Mouse (Mus musculus): Measurements from ENCODE around the gene Ppard. TPM values are rescaled to one million over a fixed set of nuclear protein-coding genes. Genes with fewer than 3 reads are reported as not detected.

The Ppard gene
- polyA plus RNA-seq, 1 experiment from 2014 or later = 20.3 TPM

DNA sequence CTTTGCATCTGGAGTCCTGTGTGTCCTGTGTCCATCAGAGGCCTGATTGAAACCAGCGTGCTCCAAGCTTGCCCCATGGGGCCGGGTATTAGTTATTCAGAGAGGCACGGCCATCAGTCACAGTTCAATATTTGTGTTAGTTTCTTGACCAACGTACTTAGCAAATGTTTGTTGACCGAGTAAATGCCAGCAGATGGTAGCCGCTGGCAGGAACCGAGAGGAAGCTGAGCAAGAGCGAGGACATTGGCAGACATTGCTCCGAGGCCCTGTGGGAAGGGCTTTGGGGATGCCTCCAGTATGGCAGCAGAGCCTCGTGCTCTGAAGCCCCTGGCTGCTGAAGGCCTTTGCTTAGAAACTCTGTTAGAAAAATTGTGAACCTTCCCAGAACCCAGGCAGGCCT lies 45.2 kb downstream of the Ppard start:
- Histone ChIP-seq H3K36me3 (ENCODE audit: inconsistent target) (0 out of 2 replicates have a peak, but pooled peaks cover 10% of the 10 kb centered on the region), H3K79me2 (ENCODE audit: inconsistent target) (peaks cover 100% of the 10 kb centered on the region; the same call in 1 of the 2 replicates), H3K27ac (no peak overlapping the region), H3K4me3 (ENCODE audit: inconsistent target) (no peak overlapping the region)
- WGBS (ENCODE audit: missing documents) = 90% methylated on average over 9 of the region's 10 CpGs

DNA sequence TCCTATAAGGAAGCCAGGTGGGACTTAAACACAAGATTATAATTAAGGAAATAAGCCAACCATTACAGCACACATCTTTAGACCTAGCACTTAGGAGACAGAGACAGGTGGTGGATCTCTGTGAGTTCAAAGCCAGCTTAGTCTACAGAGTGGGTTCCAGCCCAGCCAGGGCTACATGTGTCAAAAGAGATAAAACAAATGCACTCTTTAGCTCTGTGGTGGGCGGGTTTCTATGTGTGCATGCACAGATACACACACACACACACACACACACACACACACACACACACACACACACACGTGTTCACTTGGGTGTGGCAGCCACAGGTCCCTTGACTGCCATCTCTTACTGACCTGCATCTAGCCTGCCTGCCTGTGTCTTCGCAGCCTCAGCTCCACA lies 45.7 kb downstream of the Ppard start:
- Histone ChIP-seq H3K4me3 (ENCODE audit: inconsistent target) (no peak overlapping the region), H3K79me2 (ENCODE audit: inconsistent target) (peaks cover 100% of the 10 kb centered on the region; the same call in 1 of the 2 replicates), H3K27ac (no peak overlapping the region), H3K36me3 (ENCODE audit: inconsistent target) (0 out of 2 replicates have a peak, but pooled peaks cover 10% of the 10 kb centered on the region)
- 88% methylated on average over 2 of the region's 3 CpGs for WGBS (ENCODE audit: missing documents)

DNA sequence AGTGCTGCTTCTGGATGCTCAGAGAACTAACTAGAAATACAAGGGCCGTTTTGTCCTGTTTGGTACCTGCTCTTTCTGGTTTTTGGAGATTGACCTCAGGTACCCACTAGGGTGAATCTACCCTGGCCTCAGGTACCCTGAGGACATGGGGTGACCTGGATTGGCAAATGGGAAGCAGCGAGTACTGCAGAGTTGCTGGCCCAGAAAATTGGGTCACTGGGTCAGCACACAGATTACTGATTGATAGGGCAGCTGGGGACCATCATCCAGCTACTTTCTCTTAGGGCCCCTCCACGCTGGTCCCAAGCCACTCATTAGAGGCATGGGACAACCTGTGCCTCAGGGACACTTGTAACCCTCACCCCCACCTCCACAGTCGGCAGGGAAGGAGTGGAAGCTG lies 46.7 kb downstream of the Ppard start:
- H3K36me3 ChIP-seq (ENCODE audit: inconsistent target) = 0 out of 2 replicates have a peak, but pooled peaks cover 10% of the 10 kb centered on the region
- H3K27ac ChIP-seq = no peak overlapping the region
- WGBS (ENCODE audit: missing documents) = 90% methylated on average over 4 of the region's 4 CpGs

DNA sequence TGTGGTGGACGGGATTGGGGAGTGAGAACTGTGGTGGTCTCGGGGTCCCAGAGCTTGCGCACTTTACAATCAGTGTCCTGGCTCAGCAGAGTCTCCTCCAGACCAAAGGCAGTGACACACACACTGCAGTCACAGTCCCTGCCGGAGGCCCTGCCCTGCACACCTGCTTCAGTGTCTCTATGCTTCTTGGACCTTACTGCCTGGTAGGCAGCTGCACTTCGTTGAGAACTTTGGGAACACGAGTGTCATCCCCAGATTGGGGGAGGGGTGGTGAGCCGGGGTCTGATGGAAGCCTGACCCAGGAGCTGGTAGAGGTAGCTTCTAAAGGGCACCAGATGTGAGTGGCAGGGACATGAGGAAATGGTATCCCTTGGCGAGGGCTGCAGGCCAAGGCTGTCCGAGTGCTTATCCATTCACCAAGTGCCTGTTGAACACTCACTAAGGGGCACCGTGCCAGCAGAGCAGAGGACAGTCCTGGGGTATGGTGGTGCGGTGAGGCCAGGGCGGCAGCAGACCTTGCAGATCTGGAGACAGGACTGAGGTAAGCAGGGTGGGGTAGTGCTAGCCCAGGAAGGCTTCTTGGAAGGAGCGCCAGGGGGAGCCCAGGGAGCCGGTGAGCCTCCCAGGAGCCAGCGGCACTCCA lies 47.4 kb downstream of the Ppard start:
- WGBS (ENCODE audit: missing documents) = 94% methylated on average over 15 of the region's 15 CpGs
- H3K4me3 ChIP-seq (ENCODE audit: inconsistent target) = no peak overlapping the region
- 0 out of 2 replicates have a peak, but pooled peaks cover 10% of the 10 kb centered on the region for H3K36me3 ChIP-seq (ENCODE audit: inconsistent target)
- no peak overlapping the region for H3K27ac ChIP-seq
- H3K79me2 ChIP-seq (ENCODE audit: inconsistent target) = peaks cover 100% of the 10 kb centered on the region; the same call in 1 of the 2 replicates

More for the DNA sequence above, 46.7 kb downstream of the Ppard start:
- Histone ChIP-seq H3K4me3 (ENCODE audit: inconsistent target) (no peak overlapping the region), H3K79me2 (ENCODE audit: inconsistent target) (peaks cover 100% of the 10 kb centered on the region; the same call in 1 of the 2 replicates)

DNA sequence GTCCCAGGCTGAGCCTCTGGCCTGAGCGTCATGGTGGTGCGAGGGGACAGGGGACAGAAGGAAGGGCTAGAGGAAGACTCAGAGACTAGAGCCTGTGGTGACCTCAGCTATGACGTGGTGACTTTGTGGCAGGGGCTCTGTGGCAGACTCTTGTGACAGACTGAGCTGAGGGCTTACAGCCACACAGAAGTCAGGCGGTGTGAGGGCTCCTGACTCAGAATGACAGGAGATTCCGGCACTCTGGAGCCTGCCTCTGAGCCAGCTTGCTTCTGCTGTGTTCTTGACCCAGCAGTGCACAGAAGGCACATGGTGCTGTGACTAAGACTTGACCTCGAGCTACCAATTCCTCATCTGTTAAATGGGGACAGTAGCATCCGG lies 47.9 kb downstream of the Ppard start:
- WGBS (ENCODE audit: missing documents) = 74% methylated on average over 7 of the region's 7 CpGs
- 0 out of 2 replicates have a peak, but pooled peaks cover 10% of the 10 kb centered on the region for H3K36me3 ChIP-seq (ENCODE audit: inconsistent target)
- H3K27ac ChIP-seq = no peak overlapping the region
- peaks cover 100% of the 10 kb centered on the region; the same call in 1 of the 2 replicates for H3K79me2 ChIP-seq (ENCODE audit: inconsistent target)
- no peak overlapping the region for H3K4me3 ChIP-seq (ENCODE audit: inconsistent target)

DNA sequence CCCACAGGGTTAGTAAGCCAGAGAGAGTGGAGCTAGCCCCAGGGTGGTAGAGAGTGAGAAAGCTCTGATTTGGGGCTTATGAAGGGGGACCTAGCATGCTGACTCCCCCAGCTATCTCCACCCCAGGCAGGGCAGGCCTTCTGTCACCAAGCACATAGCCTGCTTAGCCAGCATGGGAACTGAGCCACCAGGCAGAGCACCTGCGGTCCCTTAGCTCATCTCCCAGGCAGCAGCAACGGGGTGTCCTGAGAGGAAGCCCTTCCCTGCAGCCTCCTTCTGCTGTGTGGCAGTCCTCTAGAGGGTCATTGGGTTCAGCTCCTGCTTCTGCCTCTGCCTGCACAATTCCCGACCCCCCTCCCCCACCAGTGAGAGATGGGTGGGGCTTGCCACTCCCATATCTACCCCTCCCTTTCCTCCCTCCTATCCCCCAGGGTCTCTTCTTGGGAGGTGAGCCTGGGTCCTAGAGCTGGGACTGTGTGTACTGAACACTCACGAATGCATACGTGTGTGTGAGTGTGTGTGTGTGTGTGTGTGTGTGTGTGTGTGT lies 48.4 kb downstream of the Ppard start:
- peaks cover 100% of the 10 kb centered on the region; the same call in 1 of the 2 replicates for H3K79me2 ChIP-seq (ENCODE audit: inconsistent target)
- no peak overlapping the region for H3K27ac ChIP-seq
- H3K36me3 ChIP-seq (ENCODE audit: inconsistent target) = 0 out of 2 replicates have a peak, but pooled peaks cover 10% of the 10 kb centered on the region
- 86% methylated on average over 3 of the region's 5 CpGs for WGBS (ENCODE audit: missing documents)
- no peak overlapping the region for H3K4me3 ChIP-seq (ENCODE audit: inconsistent target)

DNA sequence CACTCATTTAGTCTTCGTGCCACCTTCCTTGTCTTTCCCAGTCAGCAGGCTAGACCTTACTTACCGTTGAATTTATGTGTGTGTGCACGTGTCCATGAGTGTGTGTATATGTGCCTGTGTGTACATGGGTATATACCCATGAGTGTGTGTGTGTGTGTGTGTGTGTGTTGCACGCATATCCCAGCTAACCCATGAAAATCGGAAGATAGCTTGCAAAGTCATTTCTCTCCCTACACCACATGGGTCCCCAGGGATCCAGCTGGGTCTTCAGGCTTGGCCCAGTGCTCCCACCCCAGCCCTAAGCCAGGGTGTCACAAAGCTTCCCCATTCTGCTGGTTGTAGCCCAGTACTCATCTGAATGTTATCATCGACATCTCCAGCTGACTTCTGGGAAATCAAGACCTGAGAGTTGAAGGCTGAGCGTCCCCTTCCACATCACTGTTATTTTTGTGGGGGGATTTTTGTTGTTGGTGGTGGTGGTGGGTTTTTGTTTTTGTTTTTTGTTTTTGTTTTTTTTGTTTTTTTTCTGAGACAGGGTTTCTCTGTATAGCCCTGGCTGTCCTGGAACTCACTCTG lies 49.5 kb downstream of the Ppard start:
- 79% methylated on average over 6 of the region's 7 CpGs for WGBS (ENCODE audit: missing documents)
- Histone ChIP-seq H3K79me2 (ENCODE audit: inconsistent target) (peaks cover 92% of the 10 kb centered on the region; the same call in 1 of the 2 replicates), H3K4me3 (ENCODE audit: inconsistent target) (no peak overlapping the region), H3K27ac (no peak overlapping the region), H3K36me3 (ENCODE audit: inconsistent target) (no peaks in the 10 kb centered on the region)

DNA sequence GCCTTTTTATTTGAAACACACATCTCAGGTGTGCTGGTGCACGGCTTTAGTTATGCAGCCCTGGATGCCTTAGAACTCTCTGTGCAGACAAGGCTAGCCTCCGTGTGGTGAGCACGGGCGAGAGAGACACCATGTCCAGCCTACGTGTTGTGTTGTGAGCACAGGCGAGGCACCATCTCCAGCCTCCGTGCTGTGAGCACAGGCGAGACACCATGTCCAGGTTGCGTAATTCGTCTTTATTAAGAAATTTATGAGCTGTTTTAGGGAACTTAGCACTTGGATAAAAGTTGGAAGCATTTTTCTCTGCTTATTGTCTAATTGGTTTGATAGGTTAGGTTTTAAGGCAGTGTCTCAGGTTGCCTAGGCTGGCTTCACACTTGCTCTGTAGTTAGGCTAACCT lies 50.7 kb downstream of the Ppard start:
- Histone ChIP-seq H3K79me2 (ENCODE audit: inconsistent target) (peaks cover 79% of the 10 kb centered on the region; the same call in 1 of the 2 replicates), H3K36me3 (ENCODE audit: inconsistent target) (no peaks in the 10 kb centered on the region), H3K4me3 (ENCODE audit: inconsistent target) (no peak overlapping the region), H3K27ac (no peak overlapping the region)
- WGBS (ENCODE audit: missing documents) = 52% methylated on average over 10 of the region's 10 CpGs

DNA sequence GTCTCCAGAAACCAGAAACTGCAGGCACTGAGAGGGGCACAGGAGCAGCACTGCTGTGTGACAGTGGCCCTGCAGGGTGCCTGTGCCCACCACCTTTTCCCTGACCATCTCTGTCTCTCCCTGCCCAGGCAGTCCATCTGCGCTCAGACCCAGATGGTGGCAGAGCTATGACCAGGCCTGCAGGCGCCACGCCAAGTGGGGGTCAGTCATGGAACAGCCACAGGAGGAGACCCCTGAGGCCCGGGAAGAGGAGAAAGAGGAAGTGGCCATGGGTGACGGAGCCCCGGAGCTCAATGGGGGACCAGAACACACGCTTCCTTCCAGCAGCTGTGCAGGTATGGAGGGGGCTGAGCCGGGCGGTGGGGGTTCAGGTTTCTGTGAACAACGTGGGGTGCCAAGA lies 53.6 kb downstream of the Ppard start:
- Histone ChIP-seq H3K79me2 (ENCODE audit: inconsistent target) (peaks cover 50% of the 10 kb centered on the region; the same call in 1 of the 2 replicates), H3K36me3 (ENCODE audit: inconsistent target) (no peaks in the 10 kb centered on the region), H3K27ac (no peak overlapping the region), H3K4me3 (ENCODE audit: inconsistent target) (no peak overlapping the region)
- 56% methylated on average over 10 of the region's 10 CpGs for WGBS (ENCODE audit: missing documents)

DNA sequence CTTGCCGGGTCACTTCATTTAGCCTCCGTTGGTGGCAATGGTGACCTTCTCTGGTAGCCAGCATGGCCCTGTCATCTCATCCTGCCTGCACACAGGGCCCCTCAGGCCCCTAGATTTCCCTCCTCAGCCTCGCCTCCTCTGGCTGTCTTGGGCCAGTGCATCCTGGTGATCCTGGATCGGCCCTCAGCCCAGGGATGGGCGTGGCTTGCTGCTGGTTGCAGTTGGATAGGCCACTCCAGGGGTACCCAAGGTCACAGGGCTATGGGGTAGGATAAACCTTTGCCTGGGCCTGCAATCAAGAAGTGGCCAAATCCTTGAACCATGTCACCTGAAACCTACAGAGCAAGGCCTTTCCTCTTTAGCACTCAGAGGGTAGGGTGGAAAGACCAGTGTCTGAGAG lies 54.5 kb downstream of the Ppard start:
- no peak overlapping the region for H3K27ac ChIP-seq
- H3K4me3 ChIP-seq (ENCODE audit: inconsistent target) = no peak overlapping the region
- 90% methylated on average over 4 of the region's 5 CpGs for WGBS (ENCODE audit: missing documents)
- H3K79me2 ChIP-seq (ENCODE audit: inconsistent target) = peaks cover 42% of the 10 kb centered on the region; the same call in 1 of the 2 replicates
- no peaks in the 10 kb centered on the region for H3K36me3 ChIP-seq (ENCODE audit: inconsistent target)

DNA sequence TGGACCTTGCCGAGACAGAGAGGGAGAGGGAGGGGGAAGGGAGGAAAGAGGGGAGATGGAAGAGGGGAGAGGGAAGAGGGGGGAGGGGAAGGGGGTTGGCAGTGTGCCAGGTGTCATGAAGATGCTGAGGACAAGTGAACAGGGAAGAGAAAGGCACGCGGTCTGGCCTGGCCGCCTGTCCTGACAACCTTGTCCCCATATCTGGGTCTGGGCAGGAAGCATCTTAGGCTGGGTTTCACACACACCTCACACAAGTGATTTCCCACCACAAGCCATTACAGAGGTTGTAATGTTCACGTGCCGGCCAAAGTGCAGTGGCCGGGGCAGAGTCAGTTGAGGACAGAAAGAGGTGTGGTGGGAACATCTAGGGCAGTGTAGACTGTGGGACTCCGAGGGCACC lies 55.1 kb downstream of the Ppard start:
- Histone ChIP-seq H3K27ac (no peak overlapping the region), H3K36me3 (ENCODE audit: inconsistent target) (no peaks in the 10 kb centered on the region), H3K4me3 (ENCODE audit: inconsistent target) (no peak overlapping the region), H3K79me2 (ENCODE audit: inconsistent target) (peaks cover 36% of the 10 kb centered on the region; the same call in 1 of the 2 replicates)
- 45% methylated on average over 8 of the region's 8 CpGs for WGBS (ENCODE audit: missing documents)

DNA sequence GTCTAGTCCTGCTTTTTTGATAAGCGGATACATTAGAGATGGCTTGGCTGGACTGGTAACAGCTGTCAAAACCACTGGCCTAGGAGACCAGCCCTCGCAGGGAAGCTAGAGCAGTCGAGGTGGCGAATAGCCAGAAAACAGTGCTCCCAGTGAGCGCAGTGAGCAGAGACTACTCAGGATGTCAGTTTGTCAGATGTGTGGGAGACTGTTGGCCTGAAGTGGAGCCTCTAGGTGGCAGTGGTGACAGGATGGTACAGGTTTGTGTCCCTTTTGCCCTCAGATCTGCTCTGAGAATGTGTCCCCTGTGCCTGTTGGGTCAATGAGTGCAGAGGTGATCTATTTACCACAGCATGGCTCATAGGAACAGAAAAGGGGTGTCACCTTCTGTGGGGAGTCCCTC lies 55.5 kb downstream of the Ppard start:
- Histone ChIP-seq H3K27ac (no peak overlapping the region), H3K79me2 (ENCODE audit: inconsistent target) (peaks cover 32% of the 10 kb centered on the region; the same call in 1 of the 2 replicates), H3K4me3 (ENCODE audit: inconsistent target) (no peak overlapping the region), H3K36me3 (ENCODE audit: inconsistent target) (no peaks in the 10 kb centered on the region)
- 69% methylated on average over 5 of the region's 5 CpGs for WGBS (ENCODE audit: missing documents)

DNA sequence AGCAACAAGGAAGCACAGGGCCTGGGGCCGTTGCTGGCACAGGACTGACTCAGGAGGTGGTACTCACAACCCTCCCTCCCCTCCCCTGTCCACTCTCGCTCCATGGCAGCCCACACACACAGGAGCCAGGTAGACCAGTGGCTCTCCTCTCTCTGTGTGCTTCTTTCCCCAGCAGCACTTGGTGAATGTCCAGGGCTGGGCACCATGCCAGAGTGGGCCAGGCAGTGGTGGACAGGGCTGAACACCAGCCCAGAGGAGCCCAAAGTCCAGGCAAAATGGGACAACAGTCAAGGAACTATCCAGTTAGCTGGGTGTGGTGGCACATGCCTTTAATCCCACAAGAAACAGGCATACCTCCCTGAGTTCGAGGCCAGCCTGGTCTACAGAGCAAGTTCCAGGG lies 57.8 kb downstream of the Ppard start:
- no peaks in the 10 kb centered on the region for H3K36me3 ChIP-seq (ENCODE audit: inconsistent target)
- WGBS (ENCODE audit: missing documents) = 69% methylated on average over 3 of the region's 3 CpGs
- no peak overlapping the region for H3K27ac ChIP-seq
- no peak overlapping the region for H3K4me3 ChIP-seq (ENCODE audit: inconsistent target)
- peaks cover 9% of the 10 kb centered on the region; the same call in 1 of the 2 replicates for H3K79me2 ChIP-seq (ENCODE audit: inconsistent target)

DNA sequence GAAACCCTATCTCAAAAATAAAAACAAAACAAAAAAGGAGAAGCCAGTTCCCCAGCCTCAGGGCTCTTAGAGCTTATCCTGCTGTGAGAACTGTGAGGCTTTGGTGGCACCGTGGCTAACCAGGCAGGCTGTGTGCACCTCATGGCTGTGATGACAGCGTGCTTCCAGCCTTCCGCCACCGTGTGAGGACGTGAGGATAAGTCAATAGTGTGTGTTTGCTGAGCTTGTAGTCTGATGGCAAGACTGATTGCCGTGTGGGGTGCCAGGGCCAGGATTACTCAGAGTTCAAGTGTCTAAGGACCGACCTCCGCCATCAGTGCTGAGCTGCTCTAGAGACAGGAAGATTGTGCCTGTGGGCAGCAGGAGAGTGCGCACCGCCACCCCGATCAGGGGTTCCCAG lies 58.2 kb downstream of the Ppard start:
- WGBS (ENCODE audit: missing documents) = 60% methylated on average over 11 of the region's 11 CpGs
- Histone ChIP-seq H3K27ac (no peak overlapping the region), H3K4me3 (ENCODE audit: inconsistent target) (no peak overlapping the region)

DNA sequence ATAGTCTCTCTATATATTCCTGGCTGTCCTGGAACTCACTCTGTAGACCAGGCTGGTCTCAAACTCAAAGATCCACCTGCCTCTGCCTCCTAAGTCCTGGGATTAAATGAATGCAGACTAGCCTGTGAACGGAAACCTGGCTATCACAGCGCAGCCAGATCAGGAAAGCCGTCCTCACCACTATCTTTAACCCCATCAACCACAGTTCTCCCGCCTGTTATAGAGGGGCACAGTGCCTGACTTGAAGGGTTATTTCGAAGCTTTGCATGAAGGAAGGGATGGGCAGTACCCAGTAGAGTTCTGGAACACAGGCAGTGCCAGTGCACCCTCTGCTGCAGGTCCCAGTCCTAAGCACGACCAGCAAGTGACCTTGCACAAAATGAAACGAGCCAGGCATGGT lies 58.8 kb downstream of the Ppard start:
- Histone ChIP-seq H3K27ac (no peak overlapping the region), H3K36me3 (ENCODE audit: inconsistent target) (no peaks in the 10 kb centered on the region), H3K79me2 (ENCODE audit: inconsistent target) (no peaks in the 10 kb centered on the region; the same call in 1 of the 2 replicates), H3K4me3 (ENCODE audit: inconsistent target) (no peak overlapping the region)
- WGBS (ENCODE audit: missing documents) = 51% methylated on average over 7 of the region's 7 CpGs

More for the DNA sequence above, 58.2 kb downstream of the Ppard start:
- no peaks in the 10 kb centered on the region for H3K36me3 ChIP-seq (ENCODE audit: inconsistent target)
- peaks cover 5% of the 10 kb centered on the region; the same call in 1 of the 2 replicates for H3K79me2 ChIP-seq (ENCODE audit: inconsistent target)

Data from macrophage (primary cell).